Mouse (Mus musculus): ENCODE data around the gene Vmn2r25.
"Not testable (repeated sequence)": the region's sequence is repeated elsewhere in the genome, so short reads cannot be mapped to it uniquely, and the experiment has no call there.

Gene Vmn2r25

GRCm38 (mm10) chr6:123853363-123853762 lies at the start of gene Vmn2r25:
Gene Vmn2r25 (minus strand): TSS chr6:123853463.
- CTCF ChIA-PET, result not testable (repeated sequence)

- CTCF ChIA-PET, result no interaction called here
These were observed 33.3 kb downstream of the Vmn2r25 start for GRCm38 (mm10) chr6:123819951-123820350.

GRCm38 (mm10) chr6:123810291-123810690 lies 43.0 kb downstream of the Vmn2r25 start:
- CTCF ChIA-PET, result not testable (repeated sequence)

GRCm38 (mm10) chr6:123793746-123794145 lies 59.5 kb downstream of the Vmn2r25 start:
- CTCF ChIA-PET, result no interaction called here

- CTCF ChIA-PET, result no interaction called here
These were observed 68.4 kb downstream of the Vmn2r25 start for GRCm38 (mm10) chr6:123784857-123785256.

- CTCF ChIA-PET, result no interaction called here
These were observed 74.7 kb downstream of the Vmn2r25 start, which contains the start of gene Vmn2r24 for GRCm38 (mm10) chr6:123778579-123778978. Gene Vmn2r24 (plus strand): TSS chr6:123778879.
